Mouse (Mus musculus) MEL (cell line): ENCODE data around the gene Pde11a. TPM values are rescaled to one million over a fixed set of nuclear protein-coding genes. Genes with fewer than 3 reads are reported as not detected.

Source experiments
- DNase-seq: peaks from one replicate; pipeline ENCODE4 v3.0.0; 2011; ENCODE audit warnings: low read depth, low spot score
- H3K27ac ChIP-seq: 2 replicates; pipeline ENCODE4 v1.5.1; 2012; ENCODE audit warnings: low read depth, mild to moderate bottlenecking, control low read depth, low read length, moderate library complexity; ENCODE audit not compliant: control insufficient read depth
- H3K27me3 ChIP-seq, 2 experiments: fragments of 150-350 bp in 1 of 2; sonication (generic) in 1 of 2; 2 replicates each; pipeline ENCODE4 v1.6.1; 2012; ENCODE audit warnings: low read length in 2 of 2, mild to moderate bottlenecking in 2 of 2, improper control_type of control experiment in 1 of 2, moderate library complexity in 1 of 2; ENCODE audit not compliant: insufficient read depth in 2 of 2, control insufficient read depth in 1 of 2
- H3K36me3 ChIP-seq, 2 experiments: 2 replicates each; pipeline ENCODE4 v1.6.1; 2012 to 2014; ENCODE audit warnings: low read length in 2 of 2, improper control_type of control experiment in 1 of 2, inconsistent platforms in 1 of 2, mild to moderate bottlenecking in 1 of 2; ENCODE audit not compliant: insufficient read depth in 2 of 2, control insufficient read depth in 1 of 2
- H3K4me1 ChIP-seq, 2 experiments: fragments of 150-350 bp in 1 of 2; sonication (generic) in 1 of 2; 2 replicates each; pipeline ENCODE4 v1.6.1; 2012; ENCODE audit warnings: low read length in 2 of 2, improper control_type of control experiment in 1 of 2, mild to moderate bottlenecking in 1 of 2; ENCODE audit not compliant: insufficient read depth in 2 of 2, control insufficient read depth in 1 of 2
- H3K4me3 ChIP-seq, 2 experiments: fragments of 150-350 bp in 1 of 2; sonication (generic) in 1 of 2; 2 replicates each; pipeline ENCODE4 v1.5.1; 2012; ENCODE audit warnings: low read depth in 2 of 2, low read length in 2 of 2, mild to moderate bottlenecking in 2 of 2, moderate library complexity in 2 of 2, control low read depth in 1 of 2, improper control_type of control experiment in 1 of 2; ENCODE audit not compliant: control insufficient read depth in 1 of 2, insufficient read depth in 1 of 2
- H3K79me2 ChIP-seq: 2 replicates; pipeline ENCODE4 v1.6.1; 2012; ENCODE audit warnings: mild to moderate bottlenecking, low read length, moderate library complexity; ENCODE audit not compliant: control insufficient read depth, poor library complexity, insufficient read depth
- H3K9ac ChIP-seq: 2 replicates; pipeline ENCODE4 v1.6.1; 2012; ENCODE audit warnings: low read depth, mild to moderate bottlenecking, control low read depth, low read length, moderate library complexity; ENCODE audit not compliant: control insufficient read depth, poor library complexity, severe bottlenecking
- H3K9me3 ChIP-seq: fragments of 150-350 bp; sonication (generic); replicated peaks from 2 replicates; pipeline ENCODE4 v1.6.1; 2012; ENCODE audit warnings: mild to moderate bottlenecking, low read length, improper control_type of control experiment, moderate library complexity; ENCODE audit not compliant: insufficient read depth
- BHLHE40 ChIP-seq: IDR thresholded peaks from 2 replicates; pipeline ENCODE4 v1.6.1; 2012; ENCODE audit warnings: low read depth, mild to moderate bottlenecking, inconsistent platforms, low read length, improper control_type of control experiment, borderline replicate concordance
- CHD1 ChIP-seq: IDR thresholded peaks from 2 replicates; pipeline ENCODE4 v1.6.1; 2012; ENCODE audit warnings: low read depth, mild to moderate bottlenecking, inconsistent platforms, low read length, improper control_type of control experiment
- E2F4 ChIP-seq: IDR thresholded peaks from 2 replicates; pipeline ENCODE4 v1.6.1; 2011; ENCODE audit warnings: low read depth, low read length, improper control_type of control experiment, borderline replicate concordance
- ELF1 ChIP-seq: IDR thresholded peaks from 2 replicates; pipeline ENCODE4 v1.6.1; 2014; ENCODE audit warnings: low read depth, mild to moderate bottlenecking, inconsistent platforms, low read length, improper control_type of control experiment, moderate library complexity
- ETS1 ChIP-seq: IDR thresholded peaks from 2 replicates; pipeline ENCODE4 v1.6.1; 2012; ENCODE audit warnings: low read depth, mild to moderate bottlenecking, inconsistent platforms, low read length, improper control_type of control experiment, moderate library complexity
- GABPA ChIP-seq: IDR thresholded peaks from 2 replicates; pipeline ENCODE4 v1.6.1; 2012; ENCODE audit warnings: low read depth, mild to moderate bottlenecking, inconsistent platforms, low read length, improper control_type of control experiment, moderate library complexity
- GATA1 ChIP-seq: IDR thresholded peaks from 2 replicates; pipeline ENCODE4 v1.6.1; 2011; ENCODE audit warnings: low read depth, low read length, improper control_type of control experiment
- HCFC1 ChIP-seq: IDR thresholded peaks from 2 replicates; pipeline ENCODE4 v1.6.1; 2012; ENCODE audit warnings: low read depth, mild to moderate bottlenecking, inconsistent platforms, low read length, improper control_type of control experiment, moderate library complexity
- JUND ChIP-seq: IDR thresholded peaks from 2 replicates; pipeline ENCODE4 v1.6.1; 2011; ENCODE audit warnings: low read depth, mild to moderate bottlenecking, improper control_type of control experiment, low read length
- MAFK ChIP-seq: IDR thresholded peaks from 2 replicates; pipeline ENCODE4 v1.6.1; 2011; ENCODE audit warnings: low read depth, mild to moderate bottlenecking, low read length, improper control_type of control experiment, borderline replicate concordance
- MAZ ChIP-seq: IDR thresholded peaks from 2 replicates; pipeline ENCODE4 v1.6.1; 2012; ENCODE audit warnings: low read depth, mild to moderate bottlenecking, inconsistent platforms, low read length, improper control_type of control experiment
- MYC ChIP-seq: IDR thresholded peaks from 2 replicates; pipeline ENCODE4 v1.6.1; 2011; ENCODE audit warnings: low read depth, mild to moderate bottlenecking, low read length, improper control_type of control experiment, moderate library complexity
- NELFE ChIP-seq: IDR thresholded peaks from 2 replicates; pipeline ENCODE4 v1.6.1; 2011; ENCODE audit warnings: low read depth, low read length, improper control_type of control experiment
- NRF1 ChIP-seq: IDR thresholded peaks from 2 replicates; pipeline ENCODE4 v1.6.1; 2014; ENCODE audit warnings: low read depth, mild to moderate bottlenecking, inconsistent platforms, low read length, improper control_type of control experiment, moderate library complexity; ENCODE audit not compliant: poor library complexity, insufficient read depth, severe bottlenecking
- POLR2A ChIP-seq, 2 experiments: IDR thresholded peaks; 2 replicates each; pipeline ENCODE4 v1.6.1; 2011 to 2012; ENCODE audit warnings: low read length in 2 of 2, mild to moderate bottlenecking in 2 of 2, control low read depth in 1 of 2, improper control_type of control experiment in 1 of 2, low read depth in 1 of 2, moderate library complexity in 1 of 2; ENCODE audit not compliant: control insufficient read depth in 1 of 2, insufficient read depth in 1 of 2, poor library complexity in 1 of 2
- POLR2AphosphoS5 ChIP-seq: IDR thresholded peaks from 2 replicates; pipeline ENCODE4 v1.6.1; 2012; ENCODE audit warnings: low read depth, borderline replicate concordance, mild to moderate bottlenecking, inconsistent platforms, low read length, moderate library complexity, mixed read lengths
- RAD21 ChIP-seq: IDR thresholded peaks from 2 replicates; pipeline ENCODE4 v1.6.1; 2011; ENCODE audit warnings: mild to moderate bottlenecking, low read depth, low read length, improper control_type of control experiment
- RCOR1 ChIP-seq: IDR thresholded peaks from 2 replicates; pipeline ENCODE4 v1.6.1; 2012; ENCODE audit warnings: low read depth, mild to moderate bottlenecking, inconsistent platforms, low read length, improper control_type of control experiment
- SIN3A ChIP-seq: IDR thresholded peaks from 2 replicates; pipeline ENCODE4 v1.6.1; 2012; ENCODE audit warnings: low read length, improper control_type of control experiment, inconsistent platforms
- SMC3 ChIP-seq: IDR thresholded peaks from 2 replicates; pipeline ENCODE4 v1.6.1; 2011; ENCODE audit warnings: low read depth, low read length, improper control_type of control experiment
- TAL1 ChIP-seq: IDR thresholded peaks from 2 replicates; pipeline ENCODE4 v1.6.1; 2012; ENCODE audit warnings: mild to moderate bottlenecking, inconsistent platforms, low read length, moderate library complexity, mixed read lengths
- TBP ChIP-seq: IDR thresholded peaks from 2 replicates; pipeline ENCODE4 v1.8.0; 2011; ENCODE audit warnings: low read depth, low read length, improper control_type of control experiment
- TCF12 ChIP-seq: IDR thresholded peaks from 2 replicates; pipeline ENCODE4 v1.6.1; 2014; ENCODE audit warnings: low read depth, mild to moderate bottlenecking, inconsistent platforms, low read length, improper control_type of control experiment, moderate library complexity
- UBTF ChIP-seq: IDR thresholded peaks from 2 replicates; pipeline ENCODE4 v1.6.1; 2012; ENCODE audit warnings: low read depth, mild to moderate bottlenecking, inconsistent platforms, low read length, improper control_type of control experiment, moderate library complexity, borderline replicate concordance; ENCODE audit not compliant: insufficient read depth
- USF1 ChIP-seq: IDR thresholded peaks from 2 replicates; pipeline ENCODE4 v1.6.1; 2014; ENCODE audit warnings: low read depth, mild to moderate bottlenecking, inconsistent platforms, low read length, improper control_type of control experiment, moderate library complexity
- ZC3H11A ChIP-seq: IDR thresholded peaks from 2 replicates; pipeline ENCODE4 v1.6.1; 2012; ENCODE audit warnings: low read depth, mild to moderate bottlenecking, inconsistent platforms, low read length, improper control_type of control experiment
- ZNF384 ChIP-seq: IDR thresholded peaks from 2 replicates; pipeline ENCODE4 v1.6.1; 2012; ENCODE audit warnings: low read depth, mild to moderate bottlenecking, inconsistent platforms, low read length, improper control_type of control experiment
- polyA plus RNA-seq, 2 experiments: library from polyadenylated mRNA; stranded (reverse) in 1 of 2; unstranded in 1 of 2; fragments of >175 nt in 1 of 2; fragments of >200 nt in 1 of 2; gene quantifications; 2 replicates each; pipeline versions ENCODE4 v1.2.1 to v1.2.4; 2012; ENCODE audit warnings: low replicate concordance in 2 of 2, low read depth in 1 of 2; ENCODE audit not compliant: insufficient read length in 2 of 2, insufficient read depth in 1 of 2, missing spikeins in 1 of 2
- total RNA-seq: library from RNA; depleted of rRNA; stranded (reverse); fragments of 300-350 nt; gene quantifications from 2 replicates; pipeline ENCODE4 v1.2.3, GENCODE M21; 2012

The Pde11a gene
- total and polyA plus RNA-seq, 3 experiments, result not detected

- Histone ChIP-seq H3K27me3 (no peaks in the 10 kb centered on the region), H3K4me1 (no peaks in the 10 kb centered on the region), H3K9me3 (no peaks in the 10 kb centered on the region), H3K36me3 (no peaks in the 10 kb centered on the region)
- DNase-seq, result no peak
- TF ChIP-seq NELFE, result no peak
- no peak for TF ChIP-seq UBTF
- TF ChIP-seq TBP, result no peak
- no peak for TF ChIP-seq E2F4
- TF ChIP-seq RAD21, result no peak
- TF ChIP-seq SMC3, result no peak
- TF ChIP-seq RCOR1, result no peak
- TF ChIP-seq GATA1, result no peak
- no peak for TF ChIP-seq ZNF384
- no peak for TF ChIP-seq ELF1
- no peak for TF ChIP-seq CHD1
- TF ChIP-seq BHLHE40, result no peak
- no peak for TF ChIP-seq GABPA
- TF ChIP-seq NRF1, result no peak
- TF ChIP-seq MAZ, result no peak
- no peak for TF ChIP-seq JUND
- TF ChIP-seq POLR2AphosphoS5, result no peak
- no peak for TF ChIP-seq POLR2A (IDR thresholded peaks at IDR 0.05; ENCODE audit: control insufficient read depth in 1 of 2, insufficient read depth in 1 of 2, low read depth in 1 of 2, low read length in 2 of 2, poor library complexity in 1 of 2)
- TF ChIP-seq, all 39 proteins: peak for 0
- Histone ChIP-seq H3K27ac (no peak overlapping the region), H3K9ac (no peak overlapping the region), H3K4me3 (no peak overlapping the region), H3K79me2 (no peaks in the 10 kb centered on the region)
Measured at GRCm38 (mm10) chr2:76158973-76159372, 179.6 kb downstream of the Pde11a start.

- Histone ChIP-seq H3K27me3 (no peaks in the 10 kb centered on the region), H3K4me3 (no peak overlapping the region), H3K36me3 (no peaks in the 10 kb centered on the region), H3K9ac (no peak overlapping the region), H3K79me2 (no peaks in the 10 kb centered on the region), H3K9me3 (no peaks in the 10 kb centered on the region), H3K27ac (no peak overlapping the region), H3K4me1 (no peaks in the 10 kb centered on the region)
- TF ChIP-seq E2F4, result no peak
- TF ChIP-seq TAL1, result no peak
- no peak for TF ChIP-seq ZC3H11A
- TF ChIP-seq UBTF, result no peak
- no peak for TF ChIP-seq GATA1
- TF ChIP-seq MAFK, result no peak
- TF ChIP-seq RAD21, result no peak
- no peak for TF ChIP-seq RCOR1
- no peak for TF ChIP-seq MYC
- TF ChIP-seq SIN3A, result no peak
- TF ChIP-seq HCFC1, result no peak
- TF ChIP-seq TCF12, result no peak
- TF ChIP-seq ELF1, result no peak
- no peak for TF ChIP-seq ETS1
- no peak for TF ChIP-seq USF1
- no peak for DNase-seq
Measured at GRCm38 (mm10) chr2:76141136-76141535, 197.4 kb downstream of the Pde11a start.
